Comparison of ENCODE assay signal across 17 mouse cellular contexts in the genomic region with DNA sequence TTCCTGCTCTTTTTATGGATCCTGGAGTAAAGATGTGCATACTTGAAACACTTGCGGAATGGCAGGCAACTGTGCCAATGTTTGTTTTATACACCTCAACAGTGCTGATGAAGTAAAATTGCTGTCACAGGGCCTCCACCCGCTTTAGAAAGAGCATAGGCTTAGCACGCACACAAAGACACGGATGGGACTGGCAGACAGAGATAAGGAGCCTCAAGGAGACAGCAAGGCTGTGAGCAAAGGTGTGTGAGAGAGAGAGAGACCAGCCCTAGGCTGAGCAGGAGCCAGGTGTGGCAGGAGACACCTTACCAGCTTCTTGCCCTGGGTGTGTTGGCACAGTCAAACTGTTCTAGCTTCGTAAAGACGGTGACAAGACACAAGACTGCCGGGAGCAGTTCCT. TPM values are rescaled to one million over a fixed set of nuclear protein-coding genes. Genes with fewer than 3 reads are reported as not detected.
"Had no signal": no experiment of that assay in that cellular context is flagged by ENCODE, and none has a peak within 500 bp of the region (broad histone marks: within the 10 kb centered on the region; RNA-seq: fewer than 3 reads in every experiment).

No protein-coding gene starts in this region.

- H3K9ac ChIP-seq: limb, embryonic 15.5 days; lung, embryonic 14.5 days; midbrain, embryonic 12.5 days; neural tube, embryonic 15.5 days had no signal

- H3K27ac ChIP-seq: kidney, postnatal 0 days; limb, embryonic 15.5 days; midbrain, embryonic 12.5 days; neural tube, embryonic 15.5 days had no signal

- H3K4me1 ChIP-seq: limb, embryonic 15.5 days had no signal

- H3K4me2 ChIP-seq: limb, embryonic 15.5 days; lung, embryonic 14.5 days; midbrain, embryonic 12.5 days; neural tube, embryonic 15.5 days had no signal

- H3K27me3 ChIP-seq: limb, embryonic 15.5 days; midbrain, embryonic 12.5 days; neural tube, embryonic 15.5 days had no signal

- DNase-seq: kidney, adult 8-10 months; kidney, postnatal 36 days; layer of hippocampus, adult 9-11 months; layer of hippocampus, postnatal 36 days; lung, embryonic 14.5 days; lung, postnatal 10 days; lung, postnatal 4 days; right cerebral cortex, adult 18-20 months; right cerebral cortex, postnatal 25 days; thymus, postnatal 36 days had no signal

- ATAC-seq: intestine, postnatal 0 days had no signal

- H3K36me3 ChIP-seq: limb, embryonic 15.5 days; midbrain, embryonic 12.5 days; neural tube, embryonic 15.5 days had no signal

- H3K4me3 ChIP-seq: limb, embryonic 15.5 days; megakaryocyte, embryonic 14.5 days; midbrain, embryonic 12.5 days; myocyte; neural tube, embryonic 15.5 days had no signal

- H3K9me3 ChIP-seq: limb, embryonic 15.5 days; megakaryocyte, embryonic 14.5 days; midbrain, embryonic 12.5 days; neural tube, embryonic 15.5 days had no signal

RNA-seq across cellular contexts. Expression of a gene that starts 7.8 kb away (rescaled TPM):
- polyA plus RNA-seq: lung, embryonic 14.5 days had no signal
